In the genomic region with DNA sequence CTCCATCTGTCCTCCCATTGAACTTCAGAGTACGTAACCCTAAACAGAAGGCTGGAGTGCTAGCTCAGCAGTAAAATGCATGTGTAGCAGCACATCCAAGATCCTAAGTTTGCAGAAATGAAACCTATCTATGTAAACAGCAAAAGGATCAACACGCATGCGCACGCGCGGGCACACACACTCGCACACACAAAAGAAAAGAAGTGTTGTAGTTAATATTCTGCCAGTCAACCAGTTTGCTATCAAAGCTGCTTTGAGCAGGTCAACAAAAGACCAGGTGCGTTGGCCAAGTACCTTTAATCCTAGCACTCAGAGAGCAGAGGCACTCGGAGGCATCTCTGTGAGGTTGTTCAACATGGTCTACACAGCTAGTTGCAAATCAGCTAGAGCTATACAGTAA, we compare ENCODE assay signal across 27 mouse cellular contexts. TPM values are rescaled to one million over a fixed set of nuclear protein-coding genes. Genes with fewer than 3 reads are reported as not detected.
DNase-seq lines count a peak whose midpoint lies in the region; ATAC-seq and TF ChIP-seq lines count a peak whose summit lies in the region.
"Had no signal": no experiment of that assay in that cellular context is flagged by ENCODE, and none has a peak within 500 bp of the region (broad histone marks: within the 10 kb centered on the region; RNA-seq: fewer than 3 reads in every experiment).

No protein-coding gene starts in this region.

- ATAC-seq in heart, embryonic 11.5 days (replicated peaks; ENCODE audit: insufficient number of reproducible peaks, low FRiP score, low TSS enrichment) = no peak
- no peak for ATAC-seq in liver, postnatal 0 days
- ATAC-seq in stomach, embryonic 14.5 days (ENCODE audit: insufficient number of reproducible peaks, insufficient read depth, low FRiP score, low read depth) = peak; percentile 72
- ATAC-seq: activated CD4-positive, CD25-positive, alpha-beta regulatory T cell, adult 4 months; forebrain, embryonic 15.5 days; inflammation-experienced regulatory T-cells, adult 6 months had no signal

- H3K36me3 ChIP-seq in heart, embryonic 11.5 days (ENCODE audit: control insufficient read depth, insufficient read depth, low read length) = peaks cover 3% of the 10 kb centered on the region
- peaks cover 54% of the 10 kb centered on the region for H3K36me3 ChIP-seq in liver, adult 2 months (ENCODE audit: control insufficient read depth, insufficient read depth, low read length)
- peaks cover 11% of the 10 kb centered on the region for H3K36me3 ChIP-seq in liver, postnatal 0 days (replicated peaks; ENCODE audit: insufficient read depth, low read length)
- peaks cover 25% of the 10 kb centered on the region for H3K36me3 ChIP-seq in stomach, embryonic 14.5 days (ENCODE audit: control insufficient read depth, insufficient read depth, low read length)
- H3K36me3 ChIP-seq: heart, embryonic 15.5 days had no signal

- no peak overlapping the region for H3K27ac ChIP-seq in heart, embryonic 11.5 days (ENCODE audit: low read depth, low read length)
- H3K27ac ChIP-seq in liver, adult 2 months (replicated peaks; ENCODE audit: insufficient read depth, low read depth, low read length) = no peak overlapping the region
- H3K27ac ChIP-seq in liver, postnatal 0 days (ENCODE audit: low read depth) = no peak overlapping the region
- H3K27ac ChIP-seq in stomach, embryonic 14.5 days (ENCODE audit: low read length) = no peak overlapping the region
- H3K27ac ChIP-seq: embryonic facial prominence, embryonic 10.5 days; embryonic facial prominence, embryonic 13.5 days; heart, embryonic 15.5 days; hindbrain, postnatal 0 days had no signal

- 95% methylated on average over 9 of the region's 9 CpGs for WGBS in heart, embryonic 11.5 days (ENCODE audit: insufficient replicate concordance)
- 33% methylated on average over 9 of the region's 9 CpGs for WGBS in liver, adult 2 months
- WGBS in liver, postnatal 0 days (ENCODE audit: insufficient replicate concordance) = 81% methylated on average over 9 of the region's 9 CpGs
- whole genome bisulfite sequencing in stomach, embryonic 14.5 days = 76% methylated on average over 9 of the region's 9 CpGs

- H3K4me1 ChIP-seq in heart, embryonic 11.5 days (ENCODE audit: control insufficient read depth, insufficient read depth, low read length) = peaks cover 8% of the 10 kb centered on the region
- H3K4me1 ChIP-seq in liver, adult 2 months (ENCODE audit: control insufficient read depth, insufficient read depth, low read length) = peaks cover 12% of the 10 kb centered on the region
- H3K4me1 ChIP-seq in liver, postnatal 0 days (ENCODE audit: insufficient read depth) = no peaks in the 10 kb centered on the region
- peaks cover 4% of the 10 kb centered on the region; the same call in 1 of the 2 replicates for H3K4me1 ChIP-seq in stomach, embryonic 14.5 days (ENCODE audit: control insufficient read depth, insufficient read depth, low read length)
- H3K4me1 ChIP-seq: heart, embryonic 15.5 days had no signal

- no peak for TF ChIP-seq CTCF in liver, adult 2 months (IDR thresholded peaks at IDR 0.05; ENCODE audit: low read depth, low read length)
- TF ChIP-seq CTCF in liver, postnatal 0 days (IDR thresholded peaks at IDR 0.05; ENCODE audit: low read depth) = no peak

- H3K9me3 ChIP-seq in heart, embryonic 11.5 days (replicated peaks; ENCODE audit: control insufficient read depth, low read length) = no peaks in the 10 kb centered on the region
- H3K9me3 ChIP-seq in liver, postnatal 0 days (ENCODE audit: low read length) = no peaks in the 10 kb centered on the region
- no peaks in the 10 kb centered on the region for H3K9me3 ChIP-seq in stomach, embryonic 14.5 days (ENCODE audit: control insufficient read depth, low read depth, low read length)
- H3K9me3 ChIP-seq: embryonic facial prominence, embryonic 10.5 days; embryonic facial prominence, embryonic 13.5 days; forebrain, embryonic 12.5 days; forebrain, embryonic 15.5 days; heart, embryonic 12.5 days; heart, embryonic 15.5 days had no signal

- no peak for TF ChIP-seq POLR2A in liver, adult 2 months (IDR thresholded peaks at IDR 0.05; ENCODE audit: extremely low read depth, insufficient read depth, low read length)

- no peak overlapping the region for H3K4me3 ChIP-seq in heart, embryonic 11.5 days (ENCODE audit: low read depth, low read length)
- H3K4me3 ChIP-seq in liver, adult 2 months (ENCODE audit: insufficient read depth, low read depth, low read length) = no peak overlapping the region
- H3K4me3 ChIP-seq in liver, postnatal 0 days (ENCODE audit: low read depth, low read length) = no peak overlapping the region
- no peak overlapping the region for H3K4me3 ChIP-seq in stomach, embryonic 14.5 days (ENCODE audit: low read depth, low read length)
- H3K4me3 ChIP-seq: embryonic facial prominence, embryonic 10.5 days; embryonic facial prominence, embryonic 13.5 days; erythroblast, embryonic 14.5 days; forebrain, embryonic 12.5 days; forebrain, embryonic 15.5 days; heart, embryonic 12.5 days; heart, embryonic 15.5 days had no signal

- H3K79me2 ChIP-seq in liver, adult 2 months (ENCODE audit: control insufficient read depth, insufficient read depth, low read length) = peaks cover 3% of the 10 kb centered on the region; the same call in 1 of the 2 replicates

- DNase-seq in heart, adult 11 months = peak; percentile 81
- DNase-seq in liver, adult 2 months (ENCODE audit: extremely low read depth, low read depth, low spot score) = peak; percentile 81
- no peak for DNase-seq in liver, postnatal 0 days
- no peak for DNase-seq in frontal cortex, adult 2 months (ENCODE audit: extremely low spot score in 1 of 2, low spot score in 1 of 2)
- DNase-seq: adrenal gland, adult 8-10 months; adrenal gland, postnatal 25 days; cerebellum, adult 11-12 months; cerebellum, adult 8-10 months; cerebellum, postnatal 10 days; cerebellum, postnatal 36 days; embryo, embryonic 11 days; gastrocnemius, postnatal 10 days; gastrocnemius, postnatal 36 days; heart, postnatal 14 days had no signal

- H3K4me2 ChIP-seq in heart, embryonic 11.5 days = no peak overlapping the region
- H3K4me2 ChIP-seq in liver, postnatal 0 days (ENCODE audit: low read depth, low read length) = no peak overlapping the region
- no peak overlapping the region for H3K4me2 ChIP-seq in stomach, embryonic 14.5 days (replicated peaks; ENCODE audit: low read depth, low read length)
- H3K4me2 ChIP-seq: embryonic facial prominence, embryonic 13.5 days; forebrain, embryonic 12.5 days; forebrain, embryonic 15.5 days; heart, embryonic 12.5 days; heart, embryonic 15.5 days; hindbrain, embryonic 14.5 days had no signal

- no peak overlapping the region for H3K9ac ChIP-seq in heart, embryonic 11.5 days (ENCODE audit: low read depth, low read length)
- H3K9ac ChIP-seq in liver, adult 2 months (ENCODE audit: low read depth, low read length) = no peak overlapping the region
- no peak overlapping the region for H3K9ac ChIP-seq in liver, postnatal 0 days (replicated peaks)
- no peak overlapping the region for H3K9ac ChIP-seq in stomach, embryonic 14.5 days (replicated peaks; ENCODE audit: low read depth, low read length)
- H3K9ac ChIP-seq: embryonic facial prominence, embryonic 13.5 days; forebrain, embryonic 12.5 days; forebrain, embryonic 15.5 days; heart, embryonic 12.5 days; heart, embryonic 15.5 days; hindbrain, embryonic 14.5 days had no signal

- H3K27me3 ChIP-seq in heart, embryonic 11.5 days (ENCODE audit: control insufficient read depth, insufficient read depth, low read length) = peaks cover 19% of the 10 kb centered on the region
- no peaks in the 10 kb centered on the region for H3K27me3 ChIP-seq in liver, adult 2 months (ENCODE audit: control insufficient read depth, insufficient read depth, low read length)
- no peaks in the 10 kb centered on the region for H3K27me3 ChIP-seq in liver, postnatal 0 days (ENCODE audit: insufficient read depth, low read length)
- H3K27me3 ChIP-seq in stomach, embryonic 14.5 days (ENCODE audit: control insufficient read depth, insufficient read depth, low read length) = no peaks in the 10 kb centered on the region
- H3K27me3 ChIP-seq: embryonic facial prominence, embryonic 13.5 days; forebrain, embryonic 15.5 days had no signal

- no peak for TF ChIP-seq EP300 in liver, postnatal 0 days (IDR thresholded peaks at IDR 0.05; ENCODE audit: low read depth)

RNA-seq across cellular contexts. Expression of a gene that starts 35.0 kb away (rescaled TPM):
- 9.7 and 11.7 TPM in 2 replicates for polyA plus RNA-seq in heart, embryonic 11.5 days (2014; fragmentation: Nextera tagmentation; extraction: Ambion mirVana)
- 84.4 and 94.6 TPM in 2 replicates for total RNA-seq in liver, adult 2 months (2014; rRNA removed)
- polyA plus RNA-seq in liver, adult 2 months (2012; rRNA removed) = 49.6 and 55.8 TPM in 2 replicates
- polyA plus RNA-seq in liver, postnatal 0 days (2015; fragmentation: Nextera tagmentation; extraction: Ambion mirVana) = 20.3 and 21.2 TPM in 2 replicates
- polyA plus RNA-seq in stomach, embryonic 14.5 days (2014; fragmentation: Nextera tagmentation; extraction: Ambion mirVana) = 25.8 and 29.5 TPM in 2 replicates
- 44.0 TPM in 2 replicates for polyA plus RNA-seq in frontal cortex, adult 2 months (2012; rRNA removed)

Comparison
In these comparisons a context has a peak if more than half of its experiments do, and no peak if none do; other contexts are left out.
1. DNase-seq: peak in heart, adult 11 months (single experiment) and liver, adult 2 months (single experiment); none in liver, postnatal 0 days (single experiment) and frontal cortex, adult 2 months (0 of 2).